Mouse (Mus musculus): ENCODE measurements around the gene Tcta.
A peak's percentile ranks its signal among the peaks of the same experiment; 100 is the strongest.
"Not testable (repeated sequence)": the region's sequence is repeated elsewhere in the genome, so short reads cannot be mapped to it uniquely, and the experiment has no call there.

The Tcta gene

GRCm38 (mm10) chr9:108305629-108306520 lies at the start of gene Tcta, which contains the start of gene Rhoa:
TSS of gene Tcta (minus strand) at chr9:108306160.
TSS of gene Rhoa (plus strand) at chr9:108306129.
- DNase-seq: peak; percentile 97

- no peak for DNase-seq
Observed at GRCm38 (mm10) chr9:108349727-108350126, 43.8 kb upstream of the Tcta start.

- no peak for DNase-seq
Observed at GRCm38 (mm10) chr9:108348290-108348680, 42.3 kb upstream of the Tcta start.

GRCm38 (mm10) chr9:108347540-108348289 lies 41.8 kb upstream of the Tcta start, which contains the start of gene Usp4:
TSS of gene Usp4 (plus strand) at chr9:108347853.
- peak; percentile 88 for DNase-seq

GRCm38 (mm10) chr9:108347024-108347423 lies 41.1 kb upstream of the Tcta start:
- no peak for DNase-seq

- no peak for DNase-seq
Observed at GRCm38 (mm10) chr9:108344471-108344870, 38.5 kb upstream of the Tcta start.

- DNase-seq: no peak
Observed at GRCm38 (mm10) chr9:108343835-108344234, 37.9 kb upstream of the Tcta start.

GRCm38 (mm10) chr9:108343331-108343730 lies 37.4 kb upstream of the Tcta start:
- DNase-seq: no peak

GRCm38 (mm10) chr9:108342301-108342831 lies 36.4 kb upstream of the Tcta start:
- DNase-seq: no peak

- no peak for DNase-seq
Observed at GRCm38 (mm10) chr9:108341801-108342200, 35.8 kb upstream of the Tcta start.

GRCm38 (mm10) chr9:108341139-108341475 lies 35.1 kb upstream of the Tcta start:
- DNase-seq: no peak

GRCm38 (mm10) chr9:108340258-108341138 lies 34.5 kb upstream of the Tcta start:
- peak; percentile 36 for DNase-seq

GRCm38 (mm10) chr9:108339886-108340257 lies 33.9 kb upstream of the Tcta start:
- DNase-seq: peak; percentile 54

- DNase-seq: peak; percentile 88
Observed at GRCm38 (mm10) chr9:108338886-108339781, 33.2 kb upstream of the Tcta start, which contains the start of gene Gpx1. TSS of gene Gpx1 (plus strand) at chr9:108338903.

GRCm38 (mm10) chr9:108338551-108338885 lies 32.6 kb upstream of the Tcta start:
- no peak for DNase-seq

GRCm38 (mm10) chr9:108337848-108338550 lies 32.0 kb upstream of the Tcta start:
- DNase-seq: no peak

- no peak for DNase-seq
Observed at GRCm38 (mm10) chr9:108325811-108326210, 19.9 kb upstream of the Tcta start.

GRCm38 (mm10) chr9:108324784-108325183 lies 18.8 kb upstream of the Tcta start:
- DNase-seq: no peak

GRCm38 (mm10) chr9:108322054-108322453 lies 16.1 kb upstream of the Tcta start:
- DNase-seq: not testable (repeated sequence)

GRCm38 (mm10) chr9:108318462-108318861 lies 12.5 kb upstream of the Tcta start:
- DNase-seq: no peak

- DNase-seq: peak; percentile 36
Observed at GRCm38 (mm10) chr9:108317572-108317971, 11.6 kb upstream of the Tcta start.

Data from thymus, postnatal 4 days (tissue).